Mouse (Mus musculus) CD8-positive naive resting alpha-beta T cell, adult 57 days (primary cell): Measurements from ENCODE around the gene Gm21988. TPM values are rescaled to one million over a fixed set of nuclear protein-coding genes. Genes with fewer than 3 reads are reported as not detected.

ENCODE experiments used
- total RNA-seq: library from RNA; stranded (reverse); gene quantifications from one replicate; pipeline ENCODE4 v1.2.4, GENCODE M21; 2023

Gm21988 gene
- 4.4 TPM for total RNA-seq

GRCm38 (mm10) chr11:70239541-70240279 is at the start of gene Gm21988, which contains the start of gene Rnasek:
Gene Gm21988, minus strand, starts transcription at chr11:70239830.
Gene Rnasek, minus strand, starts transcription at chr11:70239842.

GRCm38 (mm10) chr11:70254931-70255531 is 15.4 kb upstream of the Gm21988 start, which contains the start of gene Alox12:
Gene Alox12, minus strand, starts transcription at chr11:70255353.

GRCm38 (mm10) chr11:70237457-70238167 is 2.0 kb downstream of the Gm21988 start, which contains the start of gene 0610010K14Rik:
Gene 0610010K14Rik, minus strand, starts transcription at chr11:70237914.

GRCm38 (mm10) chr11:70229260-70230010 is 10.2 kb downstream of the Gm21988 start, which contains the start of gene Bcl6b:
Gene Bcl6b, minus strand, starts transcription at chr11:70229798.

GRCm38 (mm10) chr11:70220731-70221602 is 18.7 kb downstream of the Gm21988 start, which contains the start of gene Slc16a13:
Gene Slc16a13, minus strand, starts transcription at chr11:70221064.

GRCm38 (mm10) chr11:70212423-70212822 is 27.2 kb downstream of the Gm21988 start, which contains the start of gene Slc16a11:
Gene Slc16a11, plus strand, starts transcription at chr11:70212752.

Other genes with a start within 250 kb of the Gm21988 start
- gene Gabarap, start 248.7 kb downstream of the Gm21988 start, total RNA-seq: 172 TPM
- gene Phf23, start 244.1 kb downstream of the Gm21988 start, total RNA-seq: 55.3 TPM
- gene Dvl2, start 239.2 kb downstream of the Gm21988 start, total RNA-seq: 47.2 TPM
- 46.3 TPM for gene Acadvl, start 224.4 kb downstream of the Gm21988 start, total RNA-seq
- gene Dlg4, start 222.9 kb downstream of the Gm21988 start, total RNA-seq: 27.8 TPM
- not detected for gene Asgr1, start 185.7 kb downstream of the Gm21988 start, total RNA-seq
- not detected for gene Asgr2, start 147.2 kb downstream of the Gm21988 start, total RNA-seq
- not detected for gene Mgl2, start 109.5 kb downstream of the Gm21988 start, total RNA-seq
- gene Clec10a, start 83.6 kb downstream of the Gm21988 start, total RNA-seq: not detected
- gene Slc16a11, start 27.1 kb downstream of the Gm21988 start, total RNA-seq: not detected
- 2.5 TPM for gene Slc16a13, start 18.8 kb downstream of the Gm21988 start, total RNA-seq
- gene Bcl6b, start 10.0 kb downstream of the Gm21988 start, total RNA-seq: 0.15 TPM
- gene 0610010K14Rik, start 1.9 kb downstream of the Gm21988 start, total RNA-seq: 60.8 TPM
- gene Rnasek, start within 50 bp of the Gm21988 start, total RNA-seq: 59.2 TPM
- not detected for gene Alox12, start 15.5 kb upstream of the Gm21988 start, total RNA-seq
- gene Alox12e, start 82.8 kb upstream of the Gm21988 start, total RNA-seq: not detected
- gene Alox15, start 112.2 kb upstream of the Gm21988 start, total RNA-seq: 0.77 TPM
- gene Pelp1, start 170.2 kb upstream of the Gm21988 start, total RNA-seq: 26.8 TPM
- 289 TPM for gene Arrb2, start 192.8 kb upstream of the Gm21988 start, total RNA-seq
- gene Med11, start 212.1 kb upstream of the Gm21988 start, total RNA-seq: 27.4 TPM
- gene Zmynd15, start 219.6 kb upstream of the Gm21988 start, total RNA-seq: 1.8 TPM
- gene Cxcl16, start 220.2 kb upstream of the Gm21988 start, total RNA-seq: 2.5 TPM